Mouse (Mus musculus): ENCODE results near the gene Gm19345.

The Gm19345 gene

GRCm38 (mm10) chr7:19851858-19852570 lies at the start of gene Gm19345:
Gene Gm19345 (plus strand): TSS chr7:19852003.
- no peak for DNase-seq (ENCODE audit: low spot score in 2 of 2)

DNA sequence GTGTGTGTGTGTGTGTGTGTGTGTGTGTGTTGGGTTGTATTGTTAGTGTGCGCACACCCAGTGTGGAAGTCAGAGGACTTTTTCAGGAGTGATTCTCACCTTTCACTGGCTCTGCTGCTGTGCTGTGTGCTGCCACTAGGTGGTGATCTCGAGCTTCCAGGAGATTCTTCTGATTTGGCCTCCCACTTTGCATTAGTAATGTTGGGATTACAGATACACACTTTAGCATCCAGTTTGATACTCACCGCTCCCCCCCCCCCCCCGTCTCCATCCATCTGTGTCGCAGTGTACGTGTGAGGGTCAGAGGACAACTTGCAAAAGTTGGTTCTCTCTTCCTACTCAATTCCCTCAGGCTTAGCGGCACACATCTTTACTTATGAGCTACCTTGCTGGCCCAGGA lies 48.8 kb upstream of the Gm19345 start:
- DNase-seq (ENCODE audit: low spot score in 2 of 2): peak; percentile 67 to 70

DNA sequence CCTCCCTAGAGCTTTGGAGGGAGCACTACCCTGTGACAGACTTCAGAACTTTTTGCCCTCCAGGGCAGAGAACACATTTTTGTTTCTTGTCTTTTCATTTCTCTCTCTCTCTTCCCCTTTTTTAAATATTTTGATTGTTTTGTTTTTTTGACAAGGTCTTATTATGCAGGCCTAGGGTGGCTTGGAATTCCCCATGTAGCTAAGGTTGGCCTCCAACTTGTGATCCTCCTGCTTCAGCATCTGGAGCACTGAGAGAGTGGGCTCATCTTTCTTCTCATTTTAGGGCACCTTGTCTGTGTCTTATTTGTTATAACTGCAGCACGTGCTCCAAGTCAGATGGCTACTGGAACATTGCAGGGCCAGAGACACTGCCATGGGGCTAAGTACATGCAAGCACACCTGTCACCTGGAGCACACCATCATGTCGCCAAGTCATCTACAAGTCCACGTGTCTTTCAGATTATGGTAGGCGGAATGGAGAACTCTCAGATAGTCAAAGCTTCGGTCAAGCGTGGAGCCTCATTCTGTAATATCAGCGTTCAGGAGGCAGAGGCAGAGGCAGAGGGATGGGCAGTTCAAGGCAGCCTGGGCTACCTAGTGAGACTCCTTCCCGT lies 45.3 kb upstream of the Gm19345 start:
- no peak for DNase-seq (ENCODE audit: low spot score in 2 of 2)

DNA sequence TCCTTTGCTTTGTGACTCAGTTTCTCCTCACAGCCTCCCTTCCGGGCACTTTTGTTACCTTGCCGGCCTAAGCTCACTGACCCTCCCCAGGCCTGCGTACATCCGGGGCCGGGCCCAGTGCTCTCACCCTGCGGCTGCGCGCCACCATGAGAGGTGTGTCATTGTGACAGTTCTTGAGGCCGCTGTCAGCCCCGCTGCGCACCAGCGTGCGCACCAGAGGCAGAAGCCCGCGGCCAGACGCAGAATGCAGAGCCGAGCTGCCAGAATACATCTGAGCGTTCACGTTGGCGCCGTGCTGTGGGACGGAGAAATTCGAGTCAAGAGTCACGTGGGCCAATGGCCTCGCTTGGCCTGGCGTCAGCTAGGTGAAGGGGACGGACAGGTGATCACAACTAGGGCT lies 42.4 kb upstream of the Gm19345 start:
- DNase-seq (ENCODE audit: low spot score in 2 of 2): no peak

GRCm38 (mm10) chr7:19811114-19811513 lies 40.7 kb upstream of the Gm19345 start:
- no peak for DNase-seq (ENCODE audit: low spot score in 2 of 2)

GRCm38 (mm10) chr7:19813161-19813560 lies 38.6 kb upstream of the Gm19345 start:
- DNase-seq (ENCODE audit: low spot score in 2 of 2): no peak

- no peak for DNase-seq (ENCODE audit: low spot score in 2 of 2)
Observed at GRCm38 (mm10) chr7:19813579-19814122, 38.2 kb upstream of the Gm19345 start.

- DNase-seq (ENCODE audit: low spot score in 2 of 2): no peak
Observed at GRCm38 (mm10) chr7:19815296-19816223, 36.2 kb upstream of the Gm19345 start.

GRCm38 (mm10) chr7:19816224-19816771 lies 35.5 kb upstream of the Gm19345 start:
- DNase-seq (ENCODE audit: low spot score in 2 of 2): peak in 1 of 2 experiments; percentile 17

- DNase-seq (ENCODE audit: low spot score in 2 of 2): no peak
Observed at GRCm38 (mm10) chr7:19817382-19818105, 34.3 kb upstream of the Gm19345 start.

DNA sequence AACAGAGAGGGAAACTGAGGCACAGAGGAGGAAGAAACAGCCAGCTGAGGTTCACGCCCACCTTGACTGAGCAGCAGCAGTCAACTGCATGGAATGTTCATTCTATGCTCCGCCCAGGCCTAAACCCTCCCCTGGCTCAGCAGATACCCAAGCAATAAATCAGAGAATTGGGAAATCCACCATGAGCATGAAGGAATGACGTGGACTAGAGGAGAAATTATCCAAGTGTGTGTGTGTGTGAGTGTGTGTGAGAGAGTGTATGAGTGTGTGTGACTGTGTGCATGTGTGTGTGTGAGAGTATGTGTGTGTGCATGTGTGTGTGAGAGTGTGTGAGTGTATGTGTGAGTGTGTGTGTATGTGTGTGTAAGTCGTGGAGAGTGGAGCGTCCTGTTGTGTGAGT lies 33.4 kb upstream of the Gm19345 start:
- DNase-seq (ENCODE audit: low spot score in 2 of 2): no peak

DNA sequence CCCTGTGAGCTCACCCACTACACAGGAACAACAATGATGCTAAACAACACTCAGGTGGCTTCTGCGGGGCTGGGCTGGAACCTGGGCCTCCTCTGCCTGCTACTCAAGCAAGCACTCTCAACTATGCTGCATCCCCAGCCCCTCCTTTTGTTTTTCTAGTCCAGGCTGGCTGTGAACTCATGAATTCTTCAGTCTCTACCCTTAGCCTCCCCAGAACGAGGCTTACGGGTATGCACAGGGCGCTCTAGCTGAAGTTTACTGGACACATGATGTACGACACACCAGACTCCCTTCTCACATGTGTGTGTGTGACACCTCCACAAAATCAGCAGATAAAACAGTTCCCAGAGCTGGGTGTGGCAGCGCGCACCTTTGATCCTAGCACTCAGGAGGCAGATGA lies 32.9 kb upstream of the Gm19345 start:
- DNase-seq (ENCODE audit: low spot score in 2 of 2): no peak

GRCm38 (mm10) chr7:19820347-19821048 lies 31.3 kb upstream of the Gm19345 start:
- no peak for DNase-seq (ENCODE audit: low spot score in 2 of 2)

DNA sequence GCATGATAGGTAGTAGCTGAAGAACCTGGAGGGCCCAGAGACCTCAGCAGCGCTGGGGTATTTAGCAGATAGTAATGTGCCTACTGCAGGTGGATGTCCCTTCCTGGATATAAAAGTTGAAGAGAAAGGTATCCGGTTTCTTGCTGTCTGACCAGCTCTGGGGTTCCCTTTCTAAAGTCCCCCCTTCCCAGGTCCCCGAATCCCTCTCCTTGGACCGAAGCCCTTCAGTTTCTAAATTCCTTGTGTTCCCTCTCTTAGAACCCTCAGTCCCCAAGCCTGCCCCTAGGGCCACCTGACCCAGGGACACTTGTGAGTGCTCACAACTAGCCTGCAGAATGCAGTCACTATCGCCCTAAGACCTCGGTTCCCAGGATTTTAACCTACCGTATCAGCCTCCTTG lies 30.2 kb upstream of the Gm19345 start:
- no peak for DNase-seq (ENCODE audit: low spot score in 2 of 2)

DNA sequence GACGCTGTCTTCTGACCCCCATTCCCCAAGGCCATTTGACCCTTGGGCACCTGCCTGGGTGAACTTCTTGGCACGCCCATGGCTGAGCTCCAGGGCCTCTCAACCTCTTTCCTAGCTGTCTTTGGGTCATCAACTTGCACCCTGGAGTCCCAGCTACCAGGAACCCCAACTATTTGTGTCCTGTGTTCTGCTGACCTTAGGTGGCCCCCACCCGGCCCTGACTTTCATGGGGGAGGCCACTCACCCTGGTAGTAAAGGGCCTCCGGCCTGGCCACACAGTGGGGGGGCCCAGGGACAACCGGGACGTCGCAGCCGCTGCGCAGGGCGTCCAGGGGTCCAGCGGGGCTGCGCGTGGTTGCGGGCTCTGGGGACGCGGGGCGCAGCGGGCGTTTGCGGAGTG lies 29.6 kb upstream of the Gm19345 start:
- no peak for DNase-seq (ENCODE audit: low spot score in 2 of 2)

DNA sequence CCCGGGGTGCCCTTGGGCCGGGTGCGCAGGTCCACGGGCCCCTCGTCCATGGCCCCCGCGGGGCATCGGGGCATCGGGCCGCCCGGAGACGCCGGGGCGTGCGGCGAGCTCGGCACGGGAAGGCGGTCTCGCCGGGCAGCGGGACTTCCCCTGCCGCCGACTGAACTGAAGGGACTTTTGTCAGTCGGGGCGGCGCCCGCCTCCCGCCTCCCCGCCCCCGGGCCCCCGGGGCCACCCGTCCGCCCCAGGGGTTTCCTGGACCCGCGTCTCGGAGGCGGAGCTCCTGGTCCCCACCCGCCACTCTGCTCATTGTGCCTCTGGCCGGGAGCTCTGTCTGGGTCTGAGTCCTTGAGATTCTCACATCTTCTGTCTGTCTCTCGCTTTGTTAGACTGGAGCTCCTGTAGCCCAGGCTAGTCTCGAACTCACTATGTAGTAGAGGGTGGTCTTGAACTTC lies 29.2 kb upstream of the Gm19345 start, which contains the start of gene Bcl3:
Gene Bcl3 (minus strand): TSS at position 167 of the 455 bp plus-strand sequence.
- no peak for DNase-seq (ENCODE audit: low spot score in 2 of 2)

GRCm38 (mm10) chr7:19823256-19824181 lies 28.3 kb upstream of the Gm19345 start:
- no peak for DNase-seq (ENCODE audit: low spot score in 2 of 2)

GRCm38 (mm10) chr7:19824182-19824973 lies 27.4 kb upstream of the Gm19345 start:
- DNase-seq (ENCODE audit: low spot score in 2 of 2): no peak

Measured in frontal cortex, postnatal 25 days (tissue).